Comparison of ENCODE assay signal across 8 mouse cellular contexts in genomic region chr10:53596677-53597120, GRCm38 (mm10). TPM values are rescaled to one million over a fixed set of nuclear protein-coding genes. Genes with fewer than 3 reads are reported as not detected.
DNase-seq lines count a peak whose midpoint lies in the region; ATAC-seq and TF ChIP-seq lines count a peak whose summit lies in the region.

Asf1a (plus strand) TSS chr10:53596757.

- peak; percentile 91 for ATAC-seq in frontal cortex, adult (ENCODE audit: low TSS enrichment)
- ATAC-seq in lung, postnatal 0 days, result peak; percentile 98

- TF ChIP-seq EP300 in lung, postnatal 0 days (IDR thresholded peaks at IDR 0.05), result no peak

- H3K9ac ChIP-seq in lung, postnatal 0 days (replicated peaks; ENCODE audit: low read depth), result peak within 1 kb of the TSS; percentile 89

- peaks cover 27% of the 10 kb centered on the region for H3K4me1 ChIP-seq in hindbrain, embryonic 10.5 days (replicated peaks)
- no peaks in the 10 kb centered on the region for H3K4me1 ChIP-seq in lung, postnatal 0 days (ENCODE audit: insufficient read depth, low read depth, low read length)

- no peaks in the 10 kb centered on the region for H3K9me3 ChIP-seq in hindbrain, embryonic 10.5 days
- no peaks in the 10 kb centered on the region for H3K9me3 ChIP-seq in lung, postnatal 0 days (ENCODE audit: low read length)

- H3K27ac ChIP-seq in hindbrain, embryonic 10.5 days, result peak within 1 kb of the TSS; percentile 98
- H3K27ac ChIP-seq in lung, postnatal 0 days (ENCODE audit: low read length), result peak within 1 kb of the TSS; percentile 98

- H3K4me2 ChIP-seq in lung, postnatal 0 days (replicated peaks; ENCODE audit: low read depth, low read length), result peak within 1 kb of the TSS; percentile 81

- DNase-seq in MN1 (ENCODE audit: low spot score), result peak; percentile 99
- peak; percentile 97 for DNase-seq in cerebellum, adult 9-10 months
- peak; percentile 96 for DNase-seq in hindbrain, embryonic 10.5 days (ENCODE audit: low spot score)
- DNase-seq in layer of hippocampus, adult 9-11 months, result peak; percentile 97
- peak; percentile 99 for DNase-seq in lung, postnatal 0 days (ENCODE audit: low spot score)
- DNase-seq in ovary, postnatal 14 days (ENCODE audit: low spot score), result peak; percentile 92
- DNase-seq in thymus, postnatal 14 days, result peak; percentile 97

- peak within 1 kb of the TSS; percentile 96 for H3K4me3 ChIP-seq in hindbrain, embryonic 10.5 days
- peak within 1 kb of the TSS; percentile 73 for H3K4me3 ChIP-seq in lung, postnatal 0 days (ENCODE audit: low read depth, low read length)

- TF ChIP-seq CTCF in lung, postnatal 0 days (IDR thresholded peaks at IDR 0.05), result peak; percentile 82

- no peaks in the 10 kb centered on the region for H3K27me3 ChIP-seq in hindbrain, embryonic 10.5 days (ENCODE audit: insufficient read depth, poor library complexity, severe bottlenecking)
- H3K27me3 ChIP-seq in lung, postnatal 0 days (replicated peaks; ENCODE audit: insufficient read depth, low read length), result no peaks in the 10 kb centered on the region

- under 1% methylated on average over 52 of the region's 52 CpGs for WGBS in hindbrain, embryonic 10.5 days
- WGBS in lung, postnatal 0 days, result 2% methylated on average over 43 of the region's 52 CpGs

- peaks cover 17% of the 10 kb centered on the region for H3K36me3 ChIP-seq in hindbrain, embryonic 10.5 days
- H3K36me3 ChIP-seq in lung, postnatal 0 days (ENCODE audit: insufficient read depth, low read length), result no peaks in the 10 kb centered on the region

RNA-seq across cellular contexts. Expression of gene Asf1a, which starts in this region (rescaled TPM):
- 142 and 158 TPM in 2 replicates for polyA plus RNA-seq in hindbrain, embryonic 10.5 days (2016; fragmentation: Nextera tagmentation; extraction: Ambion mirVana)
- polyA plus RNA-seq in lung, postnatal 0 days (2015; fragmentation: Nextera tagmentation; extraction: Ambion mirVana), result 65.9 and 75.2 TPM in 2 replicates

Comparison
In these comparisons a context has a peak if more than half of its experiments do, and no peak if none do; other contexts are left out.
1. Peak in every context shown above with its lines: DNase-seq, ATAC-seq, H3K4me3 ChIP-seq and H3K27ac ChIP-seq.